In genomic region chr11:54201287-54201773, GRCm38 (mm10) we compare ENCODE assay signal across 30 mouse cellular contexts. TPM values are rescaled to one million over a fixed set of nuclear protein-coding genes. Genes with fewer than 3 reads are reported as not detected.
A peak's percentile ranks its signal among the peaks of the same experiment; 100 is the strongest.
DNase-seq lines count a peak whose midpoint lies in the region; ATAC-seq and TF ChIP-seq lines count a peak whose summit lies in the region.
"Had no signal": no experiment of that assay in that cellular context is flagged by ENCODE, and none has a peak within 500 bp of the region (broad histone marks: within the 10 kb centered on the region; RNA-seq: fewer than 3 reads in every experiment).

No protein-coding gene starts in this region.

- 25% methylated on average over 5 of the region's 5 CpGs for WGBS in liver, postnatal 0 days (ENCODE audit: insufficient replicate concordance)

- no peak overlapping the region for H3K4me2 ChIP-seq in liver, postnatal 0 days (ENCODE audit: low read depth, low read length)
- H3K4me2 ChIP-seq: embryonic facial prominence, embryonic 15.5 days; forebrain, embryonic 15.5 days; heart, embryonic 12.5 days; limb, embryonic 13.5 days; lung, embryonic 14.5 days; neural tube, embryonic 15.5 days had no signal

- TF ChIP-seq RAD21 in MEL (IDR thresholded peaks at IDR 0.05; ENCODE audit: low read depth, low read length): no peak

- peak; percentile 67 for DNase-seq in 416B (ENCODE audit: low read depth)
- peak; percentile 92 for DNase-seq in MEL (ENCODE audit: low read depth, low spot score)
- no peak for DNase-seq in liver, postnatal 0 days
- no peak for DNase-seq in retina, embryonic 14.5 days (ENCODE audit: low spot score)
- DNase-seq in yolk sac, embryonic 10.5 days (ENCODE audit: low spot score): no peak
- DNase-seq: adrenal gland, adult 2 months; cerebellum, adult 8-10 months; gastrocnemius, postnatal 10 days; heart, adult 11 months; heart, postnatal 10 days; kidney, adult 9 months; kidney, postnatal 25 days; lung, embryonic 14.5 days; thymus, adult 2 months; thymus, postnatal 4 days had no signal

- TF ChIP-seq CTCF in MEL (IDR thresholded peaks at IDR 0.05 in 2 of 3, conservative IDR thresholded peaks at IDR 0.05 in 1 of 3; ENCODE audit: control insufficient read depth in 1 of 3, insufficient read depth in 1 of 3, low read depth in 2 of 3, low read length in 3 of 3, poor library complexity in 1 of 3, severe bottlenecking in 1 of 3): no peak
- no peak for TF ChIP-seq CTCF in liver, postnatal 0 days (IDR thresholded peaks at IDR 0.05; ENCODE audit: low read depth)

- H3K9ac ChIP-seq in MEL (ENCODE audit: control insufficient read depth, low read depth, low read length, poor library complexity, severe bottlenecking): no peak overlapping the region
- H3K9ac ChIP-seq in liver, postnatal 0 days (replicated peaks): no peak overlapping the region
- H3K9ac ChIP-seq: embryonic facial prominence, embryonic 15.5 days; forebrain, embryonic 15.5 days; heart, embryonic 12.5 days; limb, embryonic 13.5 days; lung, embryonic 14.5 days; neural tube, embryonic 15.5 days had no signal

- no peak overlapping the region for H3K4me3 ChIP-seq in MEL (ENCODE audit: control insufficient read depth in 1 of 2, insufficient read depth in 1 of 2, low read depth in 2 of 2, low read length in 2 of 2)
- no peak overlapping the region for H3K4me3 ChIP-seq in liver, postnatal 0 days (ENCODE audit: low read depth, low read length)
- H3K4me3 ChIP-seq: embryonic facial prominence, embryonic 15.5 days; forebrain, embryonic 15.5 days; heart, embryonic 12.5 days; limb, embryonic 13.5 days; midbrain, embryonic 10.5 days; neural tube, embryonic 15.5 days had no signal

- ATAC-seq in hematopoietic stem cell, adult 5-6 weeks (replicated peaks in 1 of 2; ENCODE audit: insufficient read depth in 1 of 2, low FRiP score in 2 of 2, low TSS enrichment in 1 of 2, low read depth in 1 of 2, poor library complexity in 2 of 2, severe bottlenecking in 2 of 2): peak; percentile 32 to 49; a peak in 2 of 4 replicates
- ATAC-seq in liver, postnatal 0 days: peak; percentile 31; the same call in 1 of the 2 replicates
- ATAC-seq in frontal cortex, adult (ENCODE audit: low TSS enrichment): no peak
- ATAC-seq: forebrain, embryonic 15.5 days; hindbrain, postnatal 0 days; intestine, embryonic 16.5 days had no signal

- peaks cover 0 to 34% of the 10 kb centered on the region in 2 experiments; a peak in 2 of 4 replicates for H3K36me3 ChIP-seq in MEL (ENCODE audit: control insufficient read depth in 1 of 2, insufficient read depth in 2 of 2, low read length in 2 of 2)
- no peaks in the 10 kb centered on the region for H3K36me3 ChIP-seq in liver, postnatal 0 days (replicated peaks; ENCODE audit: insufficient read depth, low read length)
- H3K36me3 ChIP-seq: embryonic facial prominence, embryonic 15.5 days; forebrain, embryonic 15.5 days; heart, embryonic 12.5 days; limb, embryonic 13.5 days; midbrain, embryonic 10.5 days; neural tube, embryonic 15.5 days had no signal

- peaks cover 8 to 41% of the 10 kb centered on the region in 2 experiments for H3K4me1 ChIP-seq in MEL (ENCODE audit: control insufficient read depth in 1 of 2, insufficient read depth in 2 of 2, low read length in 2 of 2)
- no peaks in the 10 kb centered on the region for H3K4me1 ChIP-seq in liver, postnatal 0 days (ENCODE audit: insufficient read depth)
- H3K4me1 ChIP-seq: embryonic facial prominence, embryonic 15.5 days; forebrain, embryonic 15.5 days; heart, embryonic 12.5 days; limb, embryonic 13.5 days; midbrain, embryonic 10.5 days; neural tube, embryonic 15.5 days had no signal

- TF ChIP-seq EP300 in MEL (IDR thresholded peaks at IDR 0.05; ENCODE audit: low read depth in 1 of 2, low read length in 2 of 2): peak; percentile 98
- TF ChIP-seq EP300 in liver, postnatal 0 days (IDR thresholded peaks at IDR 0.05; ENCODE audit: low read depth): peak; percentile 81

- H3K79me2 ChIP-seq in MEL (ENCODE audit: control insufficient read depth, insufficient read depth, low read length, poor library complexity): no peaks in the 10 kb centered on the region

- peaks cover 0 to 2% of the 10 kb centered on the region in 2 experiments; a peak in 1 of 4 replicates for H3K27me3 ChIP-seq in MEL (ENCODE audit: control insufficient read depth in 1 of 2, insufficient read depth in 2 of 2, low read length in 2 of 2)
- H3K27me3 ChIP-seq in liver, postnatal 0 days (ENCODE audit: insufficient read depth, low read length): no peaks in the 10 kb centered on the region
- H3K27me3 ChIP-seq: embryonic facial prominence, embryonic 15.5 days; forebrain, embryonic 15.5 days; heart, embryonic 12.5 days; limb, embryonic 13.5 days; neural tube, embryonic 15.5 days had no signal

- no peaks in the 10 kb centered on the region for H3K9me3 ChIP-seq in MEL (replicated peaks; ENCODE audit: insufficient read depth, low read length)
- H3K9me3 ChIP-seq in liver, postnatal 0 days (ENCODE audit: low read length): no peaks in the 10 kb centered on the region
- H3K9me3 ChIP-seq: embryonic facial prominence, embryonic 15.5 days; forebrain, embryonic 15.5 days; heart, embryonic 12.5 days; limb, embryonic 13.5 days; midbrain, embryonic 10.5 days; neural tube, embryonic 15.5 days had no signal

- no peak for TF ChIP-seq POLR2A in MEL (IDR thresholded peaks at IDR 0.05; ENCODE audit: control insufficient read depth in 1 of 2, insufficient read depth in 1 of 2, low read depth in 1 of 2, low read length in 2 of 2, poor library complexity in 1 of 2)

- H3K27ac ChIP-seq in MEL (ENCODE audit: control insufficient read depth, low read depth, low read length): peak overlapping the region; percentile 72
- no peak overlapping the region for H3K27ac ChIP-seq in liver, postnatal 0 days (ENCODE audit: low read depth)
- H3K27ac ChIP-seq: embryonic facial prominence, embryonic 15.5 days; forebrain, embryonic 15.5 days; hindbrain, postnatal 0 days; limb, embryonic 13.5 days; midbrain, embryonic 10.5 days; neural tube, embryonic 15.5 days; stomach, postnatal 0 days had no signal

TF ChIP-seq in MEL, 35 proteins besides CTCF, POLR2A, EP300 and RAD21 (continues in another document):
- TF ChIP-seq CHD1 (IDR thresholded peaks at IDR 0.05; ENCODE audit: low read depth, low read length) (no peak), USF1 (IDR thresholded peaks at IDR 0.05; ENCODE audit: low read depth, low read length) (no peak), MAX (IDR thresholded peaks at IDR 0.05; ENCODE audit: low read length) (no peak), TCF12 (IDR thresholded peaks at IDR 0.05; ENCODE audit: low read depth, low read length) (peak; percentile 97), SIN3A (IDR thresholded peaks at IDR 0.05; ENCODE audit: low read length) (peak; percentile 84), MXI1 (IDR thresholded peaks at IDR 0.05; ENCODE audit: low read depth, low read length) (peak; percentile 64), BHLHE40 (IDR thresholded peaks at IDR 0.05; ENCODE audit: borderline replicate concordance, low read depth, low read length) (no peak), GATA1 (IDR thresholded peaks at IDR 0.05; ENCODE audit: low read depth, low read length) (peak; percentile 99), MYC (IDR thresholded peaks at IDR 0.05; ENCODE audit: low read depth, low read length) (peak; percentile 67; the same call in 1 of the 2 replicates), POLR2AphosphoS2 (IDR thresholded peaks at IDR 0.05; ENCODE audit: low read length) (no peak), ZNF384 (IDR thresholded peaks at IDR 0.05; ENCODE audit: low read depth, low read length) (no peak), MAFK (IDR thresholded peaks at IDR 0.05; ENCODE audit: borderline replicate concordance, low read depth, low read length) (peak; percentile 30; the same call in 1 of the 2 replicates), NRF1 (IDR thresholded peaks at IDR 0.05; ENCODE audit: insufficient read depth, low read depth, low read length, poor library complexity, severe bottlenecking) (no peak), ELF1 (IDR thresholded peaks at IDR 0.05; ENCODE audit: low read depth, low read length) (no peak; the same call in 1 of the 2 replicates), MAZ (IDR thresholded peaks at IDR 0.05; ENCODE audit: low read depth, low read length) (no peak), NELFE (IDR thresholded peaks at IDR 0.05; ENCODE audit: low read depth, low read length) (no peak), POLR2AphosphoS5 (IDR thresholded peaks at IDR 0.05; ENCODE audit: borderline replicate concordance, low read depth, low read length) (no peak), HCFC1 (IDR thresholded peaks at IDR 0.05; ENCODE audit: low read depth, low read length) (0 out of 2 replicates have a peak, but pooled peaks have one; percentile 29), ZKSCAN1 (IDR thresholded peaks at IDR 0.05; ENCODE audit: low read depth, low read length) (no peak), TAL1 (IDR thresholded peaks at IDR 0.05; ENCODE audit: low read length) (peak; percentile 95), CHD2 (IDR thresholded peaks at IDR 0.05; ENCODE audit: low read length) (no peak), TBP (IDR thresholded peaks at IDR 0.05; ENCODE audit: low read depth, low read length) (peak; percentile 32; the same call in 1 of the 2 replicates), MYB (IDR thresholded peaks at IDR 0.05; ENCODE audit: low read depth, low read length) (peak; percentile 56; the same call in 1 of the 2 replicates), USF2 (IDR thresholded peaks at IDR 0.05; ENCODE audit: borderline replicate concordance in 1 of 2, insufficient read depth in 1 of 2, low read depth in 1 of 2, low read length in 2 of 2) (no peak), ETS1 (IDR thresholded peaks at IDR 0.05; ENCODE audit: low read depth, low read length) (peak; percentile 92), E2F4 (IDR thresholded peaks at IDR 0.05; ENCODE audit: borderline replicate concordance, low read depth, low read length) (no peak), ZC3H11A (IDR thresholded peaks at IDR 0.05; ENCODE audit: low read depth, low read length) (0 out of 2 replicates have a peak, but pooled peaks have one; percentile 23), UBTF (IDR thresholded peaks at IDR 0.05; ENCODE audit: borderline replicate concordance, insufficient read depth, low read depth, low read length) (no peak), KAT2A (conservative IDR thresholded peaks at IDR 0.05; ENCODE audit: low read depth, low read length) (no peak), RCOR1 (IDR thresholded peaks at IDR 0.05; ENCODE audit: low read depth, low read length) (peak; percentile 97), SMC3 (IDR thresholded peaks at IDR 0.05; ENCODE audit: low read depth, low read length) (no peak)

RNA-seq across cellular contexts. Expression of gene Csf2, which starts 48.1 kb away (rescaled TPM):
- total RNA-seq in MEL (2012; rRNA removed): not detected in 2 replicates
- under 1 TPM in 1 of 2 experiments, not detected in 1; 0.15 TPM for polyA plus RNA-seq in MEL (2012; ENCODE audit: insufficient read depth in 1 of 2, insufficient read length in 2 of 2, low read depth in 1 of 2, low replicate concordance in 2 of 2, missing spikeins in 1 of 2)
- not detected in 2 replicates for total RNA-seq in hematopoietic stem cell, adult 5-6 weeks (2017)
- polyA plus RNA-seq in liver, postnatal 0 days (2015; fragmentation: Nextera tagmentation; extraction: Ambion mirVana): not detected in 2 replicates
- total RNA-seq: adrenal gland, adult 2 months; gastrocnemius, postnatal 10 days; heart, postnatal 10 days; hindbrain, postnatal 0 days; layer of hippocampus, adult 8-10 months; left cerebral cortex, adult 18-20 months; left cerebral cortex, postnatal 25 days had no signal
- polyA plus RNA-seq: adrenal gland, adult 2 months; embryonic facial prominence, embryonic 15.5 days; forebrain, embryonic 15.5 days; heart, embryonic 12.5 days; hindbrain, embryonic 11.5 days; hindbrain, postnatal 0 days; limb, embryonic 13.5 days; midbrain, embryonic 10.5 days; neural tube, embryonic 15.5 days; stomach, postnatal 0 days had no signal

Comparison
In these comparisons a context has a peak if more than half of its experiments do, and no peak if none do; other contexts are left out.
1. DNase-seq: peak in 416B (single experiment) and MEL (single experiment); none in liver, postnatal 0 days (single experiment), retina, embryonic 14.5 days (single experiment) and yolk sac, embryonic 10.5 days (single experiment).